Mouse (Mus musculus): ENCODE measurements around the gene Rnf123. TPM values are rescaled to one million over a fixed set of nuclear protein-coding genes. Genes with fewer than 3 reads are reported as not detected.
A peak's percentile ranks its signal among the peaks of the same experiment; 100 is the strongest.

Gene Rnf123
- polyA plus RNA-seq (2015; fragmentation: Nextera tagmentation; extraction: Ambion mirVana) = 42.8 and 43.1 TPM in 2 replicates

DNA sequence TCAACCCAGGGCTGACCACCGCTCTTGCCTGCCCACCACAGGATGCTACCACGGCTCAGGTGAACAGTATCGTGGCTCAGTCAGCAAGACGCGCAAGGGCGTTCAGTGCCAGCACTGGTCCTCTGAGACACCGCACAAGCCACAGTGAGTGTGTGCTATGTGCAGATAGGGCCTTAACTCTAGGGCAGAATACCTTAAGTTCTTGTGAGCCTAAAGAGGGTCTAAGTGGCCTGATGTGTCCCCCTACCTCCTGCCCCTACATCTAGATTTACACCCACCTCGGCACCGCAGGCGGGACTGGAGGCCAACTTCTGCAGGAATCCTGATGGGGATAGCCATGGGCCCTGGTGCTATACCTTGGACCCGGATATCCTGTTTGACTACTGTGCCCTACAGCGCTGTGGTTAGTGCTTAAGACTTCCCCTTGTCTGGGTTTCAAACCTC, at the start of gene Rnf123:
Gene Rnf123, minus strand, starts transcription at position 359 of the 444 bp plus-strand sequence.
- Histone ChIP-seq H3K4me2 (peak within 1 kb of the TSS; percentile 30), H3K4me3 (peak within 1 kb of the TSS; percentile 15)
- no peak for ATAC-seq (ENCODE audit: low FRiP score)

DNA sequence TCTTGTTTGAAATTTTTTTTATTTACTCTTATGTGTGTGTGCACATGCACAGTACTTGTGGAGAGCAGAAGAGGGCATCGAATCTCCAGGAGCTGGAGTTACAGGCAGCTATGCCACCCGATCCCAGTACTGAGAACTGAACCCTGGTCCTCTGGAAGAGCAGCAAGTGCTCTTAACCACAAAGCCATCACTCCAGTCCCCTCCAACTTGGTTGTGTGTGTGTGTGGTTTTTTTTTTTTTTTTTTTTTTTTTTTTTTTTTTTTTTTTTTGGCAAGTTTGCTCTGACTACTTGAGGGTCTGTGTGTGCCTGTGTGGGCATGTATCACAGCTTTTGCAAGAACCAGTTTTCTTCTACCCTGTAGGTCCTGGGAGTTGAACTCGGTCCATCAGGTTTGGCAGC, 49.2 kb upstream of the Rnf123 start:
- H3K9me3 ChIP-seq = no peaks in the 10 kb centered on the region
- ATAC-seq (ENCODE audit: low FRiP score) = no peak
- H3K4me1 ChIP-seq (replicated peaks) = no peaks in the 10 kb centered on the region
- 98% methylated on average over 3 of the region's 3 CpGs for WGBS
- no peak overlapping the region for H3K4me2 ChIP-seq
- H3K4me3 ChIP-seq = no peak overlapping the region
- no peak overlapping the region for H3K27ac ChIP-seq
- H3K9ac ChIP-seq = no peak overlapping the region
- H3K36me3 ChIP-seq = peaks cover 31% of the 10 kb centered on the region
- H3K27me3 ChIP-seq = no peaks in the 10 kb centered on the region

More for the DNA sequence above, at the start of gene Rnf123:
- no peaks in the 10 kb centered on the region for H3K9me3 ChIP-seq
- H3K27me3 ChIP-seq = peaks cover 49% of the 10 kb centered on the region
- 28% methylated on average over 12 of the region's 12 CpGs for WGBS
- H3K27ac ChIP-seq = no peak within 1 kb of the TSS
- peaks cover 46% of the 10 kb centered on the region for H3K36me3 ChIP-seq
- peak within 1 kb of the TSS; percentile 35; the same call in 1 of the 2 replicates for H3K9ac ChIP-seq
- H3K4me1 ChIP-seq (replicated peaks) = peaks cover 23% of the 10 kb centered on the region

DNA sequence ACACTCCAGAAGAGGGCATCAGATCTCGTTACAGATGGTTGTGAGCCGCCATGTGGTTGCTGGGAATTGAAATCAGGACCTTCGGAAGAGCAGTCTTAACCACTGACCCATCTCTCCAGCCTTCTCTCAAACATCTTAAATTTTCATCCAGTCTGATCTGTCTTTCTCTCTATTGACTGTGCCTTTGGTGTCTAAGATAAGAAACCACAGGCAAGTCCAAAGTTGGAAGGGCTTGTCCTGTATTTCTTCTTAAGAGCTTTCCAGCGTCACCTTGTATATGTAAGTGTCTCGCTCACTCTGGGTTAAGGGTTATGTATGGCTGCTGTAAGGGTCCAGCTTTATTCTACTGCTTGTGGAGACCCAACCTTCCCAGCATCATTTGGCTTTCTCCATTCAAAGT, 48.4 kb upstream of the Rnf123 start:
- Histone ChIP-seq H3K9ac (no peak overlapping the region), H3K4me3 (no peak overlapping the region), H3K9me3 (no peaks in the 10 kb centered on the region), H3K27me3 (no peaks in the 10 kb centered on the region), H3K27ac (no peak overlapping the region), H3K4me1 (replicated peaks) (no peaks in the 10 kb centered on the region), H3K36me3 (peaks cover 22% of the 10 kb centered on the region), H3K4me2 (no peak overlapping the region)
- 90% methylated on average over 5 of the region's 5 CpGs for WGBS
- no peak for ATAC-seq (ENCODE audit: low FRiP score)

DNA sequence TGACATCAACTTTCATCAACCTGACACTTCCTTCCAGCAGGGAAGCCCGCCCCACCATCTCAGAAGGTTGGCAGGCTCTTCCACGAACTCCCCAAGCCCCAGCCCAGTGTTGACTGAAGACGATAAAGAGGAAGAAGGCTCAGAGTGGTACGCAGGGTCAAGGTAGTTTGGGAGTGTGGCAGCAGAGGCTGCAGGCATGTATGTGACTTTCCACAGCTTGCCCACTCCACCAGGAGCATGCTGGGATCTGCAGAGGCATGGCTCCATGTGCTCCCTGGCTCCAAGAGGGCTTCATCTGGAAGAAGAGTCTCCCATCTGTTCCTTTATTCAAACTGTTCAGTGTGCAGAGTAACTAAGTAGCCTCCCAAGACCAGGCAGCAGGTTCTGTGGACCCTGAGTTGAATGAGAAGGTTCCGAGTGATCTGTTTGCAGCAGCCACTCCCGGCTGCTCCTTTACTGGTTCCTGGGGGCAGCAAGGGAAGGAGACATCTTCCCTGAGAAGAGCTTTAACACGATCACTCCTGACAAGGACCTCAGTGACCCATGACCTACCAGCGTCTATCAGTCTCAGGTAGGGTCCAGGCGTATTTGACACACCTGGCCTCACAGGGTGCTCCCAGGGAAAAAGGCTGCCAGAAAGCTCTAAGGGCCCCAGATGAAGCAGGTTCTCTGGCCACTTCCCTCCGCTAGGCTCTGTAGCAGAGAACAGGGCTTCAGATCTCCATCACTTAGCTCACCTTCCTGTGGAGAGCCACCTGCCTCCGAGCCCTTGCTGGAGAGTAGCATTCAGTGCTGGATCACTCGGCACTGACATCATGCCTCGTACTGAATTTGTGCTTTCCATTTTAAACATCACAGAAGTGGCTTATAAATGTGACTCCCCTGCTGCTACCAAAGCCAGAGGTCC, 46.1 kb upstream of the Rnf123 start:
- H3K9me3 ChIP-seq = no peaks in the 10 kb centered on the region
- H3K9ac ChIP-seq = no peak overlapping the region
- H3K36me3 ChIP-seq = peaks cover 39% of the 10 kb centered on the region
- no peak overlapping the region for H3K27ac ChIP-seq
- H3K4me3 ChIP-seq = no peak overlapping the region
- H3K27me3 ChIP-seq = no peaks in the 10 kb centered on the region
- ATAC-seq (ENCODE audit: low FRiP score) = no peak
- no peak overlapping the region for H3K4me2 ChIP-seq
- WGBS = 85% methylated on average over 13 of the region's 13 CpGs
- no peaks in the 10 kb centered on the region for H3K4me1 ChIP-seq (replicated peaks)

DNA sequence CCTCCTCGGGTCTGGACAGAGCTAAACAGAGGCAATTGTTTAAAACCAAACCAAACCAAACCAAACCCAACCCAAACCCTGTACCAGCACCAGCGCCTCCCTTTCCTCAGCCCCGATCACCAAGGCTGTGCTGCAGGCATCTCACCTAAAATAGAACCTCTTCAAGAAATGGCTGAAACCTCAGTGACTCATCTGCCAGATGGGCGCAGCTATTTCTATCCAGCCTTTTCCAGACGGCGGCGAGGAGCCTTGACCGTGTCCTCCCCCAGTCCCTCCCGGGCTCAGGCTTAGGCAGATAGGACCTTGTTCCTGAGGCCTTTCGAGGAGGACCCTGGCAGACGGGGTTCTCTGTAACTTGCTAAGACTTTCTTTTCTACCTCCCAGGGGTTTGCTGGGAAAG, 45.1 kb upstream of the Rnf123 start:
- H3K9ac ChIP-seq = no peak overlapping the region
- H3K4me3 ChIP-seq = no peak overlapping the region
- H3K27me3 ChIP-seq = no peaks in the 10 kb centered on the region
- H3K9me3 ChIP-seq = no peaks in the 10 kb centered on the region
- no peak for ATAC-seq (ENCODE audit: low FRiP score)
- 88% methylated on average over 11 of the region's 11 CpGs for WGBS
- no peak overlapping the region for H3K27ac ChIP-seq
- no peaks in the 10 kb centered on the region for H3K4me1 ChIP-seq (replicated peaks)
- no peak overlapping the region for H3K4me2 ChIP-seq
- H3K36me3 ChIP-seq = peaks cover 42% of the 10 kb centered on the region

DNA sequence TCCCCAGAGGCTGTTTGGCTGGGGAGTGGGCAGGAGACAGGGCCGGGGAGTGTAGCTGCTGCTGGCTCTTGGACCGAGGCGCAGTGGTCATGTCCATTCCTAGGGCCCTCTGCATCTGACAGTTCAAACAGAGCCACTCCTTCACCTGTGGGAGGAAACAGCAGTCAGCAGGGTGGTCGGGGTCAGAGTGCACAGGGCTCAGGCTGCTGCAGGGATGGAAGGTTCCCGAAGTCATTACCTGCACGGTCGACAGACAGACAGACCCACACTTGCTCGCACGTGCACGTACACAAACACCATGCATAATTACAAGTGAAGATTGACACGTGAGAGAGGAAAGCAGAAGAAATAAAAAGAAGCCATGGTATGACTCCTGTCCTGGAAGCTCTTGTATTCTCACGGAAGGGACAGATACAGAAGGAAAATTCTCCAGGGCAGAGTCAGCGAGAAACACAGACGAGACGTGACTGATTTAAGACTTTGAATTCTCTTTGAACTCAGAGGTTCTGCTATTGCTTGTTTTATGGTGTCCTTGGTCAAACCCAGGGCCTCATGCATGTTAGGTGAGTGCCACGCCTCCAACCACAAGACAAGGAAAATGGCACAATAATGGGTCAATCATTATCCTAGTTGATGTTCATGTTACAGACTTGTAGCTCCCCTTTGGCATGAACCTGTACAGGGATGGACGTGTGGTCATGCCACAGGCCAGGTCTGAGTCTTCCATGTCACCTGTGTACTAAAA, 43.5 kb upstream of the Rnf123 start:
- no peaks in the 10 kb centered on the region for H3K9me3 ChIP-seq
- H3K9ac ChIP-seq = no peak overlapping the region
- WGBS = 83% methylated on average over 17 of the region's 17 CpGs
- H3K27me3 ChIP-seq = no peaks in the 10 kb centered on the region
- ATAC-seq (ENCODE audit: low FRiP score) = no peak
- H3K27ac ChIP-seq = no peak overlapping the region
- H3K36me3 ChIP-seq = peaks cover 47% of the 10 kb centered on the region
- H3K4me2 ChIP-seq = no peak overlapping the region
- H3K4me1 ChIP-seq (replicated peaks) = no peaks in the 10 kb centered on the region
- H3K4me3 ChIP-seq = no peak overlapping the region

DNA sequence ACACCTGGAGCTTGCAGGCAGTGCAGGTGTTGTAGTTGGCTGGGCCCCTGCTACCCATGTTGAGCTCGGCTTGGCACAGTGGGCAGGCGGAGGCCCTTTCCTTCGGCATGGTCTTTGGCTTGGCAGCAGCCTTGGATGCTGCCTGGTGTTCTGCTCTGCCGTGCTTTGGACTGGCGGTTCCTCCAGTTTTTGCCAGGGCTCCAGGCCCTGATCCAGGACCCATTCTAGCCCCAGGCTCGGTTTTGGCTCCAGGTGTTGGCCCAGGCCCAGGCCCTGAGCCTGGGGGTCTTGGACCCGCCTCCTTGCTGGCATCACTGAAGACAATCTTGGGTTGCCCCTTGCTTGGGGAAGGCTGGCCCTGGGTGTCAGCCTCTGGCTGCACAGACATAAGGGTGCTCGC, 42.6 kb upstream of the Rnf123 start:
- H3K9ac ChIP-seq = no peak overlapping the region
- H3K4me3 ChIP-seq = no peak overlapping the region
- no peaks in the 10 kb centered on the region for H3K9me3 ChIP-seq
- no peaks in the 10 kb centered on the region for H3K4me1 ChIP-seq (replicated peaks)
- H3K36me3 ChIP-seq = peaks cover 51% of the 10 kb centered on the region
- WGBS = 90% methylated on average over 8 of the region's 8 CpGs
- no peak overlapping the region for H3K4me2 ChIP-seq
- no peaks in the 10 kb centered on the region for H3K27me3 ChIP-seq
- H3K27ac ChIP-seq = no peak overlapping the region
- no peak for ATAC-seq (ENCODE audit: low FRiP score)

DNA sequence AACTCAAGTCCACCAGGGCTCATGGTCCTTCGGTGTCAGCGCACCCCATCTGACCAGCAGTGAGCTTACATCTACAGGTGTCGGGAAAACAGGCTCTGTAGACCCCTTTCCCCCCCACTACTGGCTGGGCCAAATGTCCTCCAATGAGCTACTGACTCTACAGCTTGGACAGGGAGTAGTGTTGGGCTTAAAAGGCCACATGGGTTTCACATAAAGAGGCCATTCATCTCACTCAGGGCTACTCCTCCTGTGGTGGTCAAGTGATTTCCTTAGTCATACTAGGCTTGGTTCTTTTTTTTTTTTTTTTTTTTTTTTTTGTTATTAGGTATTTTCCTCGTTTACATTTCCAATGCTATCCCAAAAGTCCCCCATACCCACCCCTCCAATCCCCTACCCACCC, 40.8 kb upstream of the Rnf123 start:
- Histone ChIP-seq H3K27me3 (no peaks in the 10 kb centered on the region), H3K4me2 (no peak overlapping the region), H3K9me3 (no peaks in the 10 kb centered on the region), H3K4me1 (replicated peaks) (no peaks in the 10 kb centered on the region), H3K27ac (no peak overlapping the region), H3K36me3 (peaks cover 44% of the 10 kb centered on the region), H3K9ac (no peak overlapping the region), H3K4me3 (no peak overlapping the region)
- ATAC-seq (ENCODE audit: low FRiP score) = no peak
- 92% methylated on average over 3 of the region's 4 CpGs for WGBS

DNA sequence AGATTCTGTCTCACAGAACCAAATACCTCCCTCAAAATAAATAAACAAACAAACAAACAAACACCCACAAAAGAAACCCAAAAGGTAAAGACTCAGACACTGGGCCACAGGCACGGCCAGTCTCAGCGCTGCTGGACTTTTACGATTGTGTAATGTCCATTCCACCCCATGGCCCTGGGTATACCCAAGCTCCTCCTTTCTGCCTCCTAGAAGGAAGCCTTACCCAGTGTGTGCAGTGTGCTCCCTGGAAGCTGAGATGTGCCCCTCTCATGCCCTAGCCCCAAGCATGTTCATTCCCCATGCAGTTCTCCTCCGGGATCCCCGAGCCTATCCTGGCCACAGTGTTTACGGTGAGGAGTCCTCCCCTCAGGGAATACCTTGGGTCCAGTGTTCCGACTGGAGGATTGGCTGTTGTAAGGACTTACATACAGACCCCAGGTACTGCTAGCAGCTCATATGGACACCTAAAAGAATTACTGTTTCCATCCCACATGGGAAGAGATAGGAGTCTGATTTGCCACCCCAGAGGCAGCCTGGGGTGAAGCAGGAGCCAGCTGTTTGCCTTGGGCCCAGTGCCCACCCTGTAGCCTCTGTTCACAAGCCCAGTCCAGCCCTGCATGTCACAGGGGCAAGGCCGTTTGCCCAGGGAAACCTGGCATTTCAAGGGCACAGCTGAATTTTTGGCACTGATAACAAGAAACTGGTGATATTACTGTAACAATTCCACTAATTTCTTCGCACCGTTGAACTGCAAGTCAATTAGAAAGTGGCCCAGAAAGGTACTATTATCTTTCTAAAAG, 38.2 kb upstream of the Rnf123 start:
- whole genome bisulfite sequencing = 91% methylated on average over 10 of the region's 10 CpGs
- H3K9ac ChIP-seq = no peak overlapping the region
- H3K36me3 ChIP-seq = peaks cover 47% of the 10 kb centered on the region
- H3K4me1 ChIP-seq (replicated peaks) = no peaks in the 10 kb centered on the region
- no peak for ATAC-seq (ENCODE audit: low FRiP score)
- no peak overlapping the region for H3K27ac ChIP-seq
- no peaks in the 10 kb centered on the region for H3K9me3 ChIP-seq
- no peaks in the 10 kb centered on the region for H3K27me3 ChIP-seq
- H3K4me2 ChIP-seq = no peak overlapping the region
- H3K4me3 ChIP-seq = no peak overlapping the region

DNA sequence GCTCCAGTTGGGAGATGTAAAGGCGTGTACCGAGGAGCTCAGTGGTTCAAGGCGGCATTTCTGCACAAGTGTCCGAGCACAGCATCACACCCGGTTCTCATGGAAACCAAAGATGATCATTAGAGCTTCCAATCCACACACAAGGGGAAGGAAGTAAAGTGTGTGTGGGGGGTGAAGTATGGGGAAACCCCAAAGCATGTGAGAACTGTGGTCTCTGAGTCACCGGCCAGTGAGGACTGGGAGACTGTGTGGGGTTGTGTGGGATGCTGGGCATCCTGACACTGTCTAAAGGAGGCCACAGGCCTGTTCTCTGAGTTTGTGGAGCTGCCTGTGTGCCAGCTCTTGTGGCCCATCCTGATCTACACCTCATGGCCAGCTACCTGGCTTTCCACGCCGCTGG, 37.5 kb upstream of the Rnf123 start:
- H3K27ac ChIP-seq = no peak overlapping the region
- H3K36me3 ChIP-seq = peaks cover 47% of the 10 kb centered on the region
- H3K4me3 ChIP-seq = no peak overlapping the region
- H3K27me3 ChIP-seq = no peaks in the 10 kb centered on the region
- H3K9ac ChIP-seq = no peak overlapping the region
- no peaks in the 10 kb centered on the region for H3K9me3 ChIP-seq
- H3K4me1 ChIP-seq (replicated peaks) = no peaks in the 10 kb centered on the region
- no peak overlapping the region for H3K4me2 ChIP-seq
- 93% methylated on average over 8 of the region's 8 CpGs for WGBS
- no peak for ATAC-seq (ENCODE audit: low FRiP score)

DNA sequence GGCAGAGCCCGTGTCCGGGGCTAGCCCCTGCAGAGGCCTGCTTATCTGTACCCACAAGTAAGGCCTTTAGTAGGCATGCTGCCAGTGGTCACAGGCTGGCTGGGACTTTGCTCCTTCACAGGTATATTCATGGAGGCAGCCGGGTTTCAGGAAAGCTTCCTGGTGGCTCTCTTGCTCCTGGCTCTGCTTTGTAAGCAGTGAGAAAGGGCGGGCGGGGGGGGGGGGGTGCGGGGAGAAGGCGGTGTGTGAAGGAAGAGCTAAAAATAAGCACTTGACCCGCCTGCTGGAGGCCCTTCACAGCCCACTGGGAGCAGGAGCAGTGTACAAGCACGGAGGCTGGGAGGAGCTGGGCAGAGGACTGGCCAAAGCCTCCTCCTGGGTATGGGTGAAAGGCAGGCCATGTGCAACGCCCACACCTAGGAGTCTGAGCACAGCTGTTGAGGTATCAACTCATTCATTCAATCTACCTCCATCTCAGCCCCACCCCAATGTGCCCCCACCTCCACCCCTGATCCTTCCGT, 36.8 kb upstream of the Rnf123 start:
- Histone ChIP-seq H3K9ac (no peak overlapping the region), H3K9me3 (no peaks in the 10 kb centered on the region), H3K4me1 (replicated peaks) (no peaks in the 10 kb centered on the region), H3K36me3 (peaks cover 48% of the 10 kb centered on the region), H3K4me3 (no peak overlapping the region), H3K4me2 (no peak overlapping the region), H3K27ac (no peak overlapping the region), H3K27me3 (no peaks in the 10 kb centered on the region)
- WGBS = 85% methylated on average over 6 of the region's 11 CpGs
- ATAC-seq (ENCODE audit: low FRiP score) = no peak

DNA sequence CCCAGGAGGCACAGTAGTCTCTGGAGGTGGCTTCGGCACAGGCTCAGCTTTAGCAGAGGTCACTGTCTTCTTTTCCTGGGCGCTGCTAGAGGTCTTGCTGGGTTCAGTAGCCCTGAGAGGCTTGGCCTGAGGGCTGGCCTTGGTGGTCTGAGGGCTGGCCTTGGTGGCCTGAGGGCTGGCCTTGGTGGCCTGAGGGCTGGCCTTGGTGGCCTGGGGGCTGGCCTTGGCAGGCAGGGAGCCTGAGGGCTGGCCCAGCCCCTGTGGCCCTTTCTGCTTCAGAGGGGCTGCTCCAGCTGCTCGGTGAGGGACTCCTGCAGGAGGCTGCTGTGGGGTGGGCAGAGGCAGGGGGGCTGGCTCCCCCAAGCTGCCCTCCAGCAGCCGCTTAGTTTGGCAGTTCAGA, 34.0 kb upstream of the Rnf123 start:
- Histone ChIP-seq H3K27me3 (no peaks in the 10 kb centered on the region), H3K36me3 (peaks cover 60% of the 10 kb centered on the region), H3K4me1 (replicated peaks) (no peaks in the 10 kb centered on the region), H3K4me3 (no peak overlapping the region), H3K9me3 (no peaks in the 10 kb centered on the region), H3K4me2 (no peak overlapping the region), H3K27ac (no peak overlapping the region), H3K9ac (no peak overlapping the region)
- ATAC-seq (ENCODE audit: low FRiP score) = no peak
- 50% methylated on average over 4 of the region's 4 CpGs for WGBS

Data from hindbrain, embryonic 13.5 days (tissue).